Mouse (Mus musculus) hindlimb bud, embryonic 11.5 days (tissue): Measurements from ENCODE around the gene Hydin.

Experiments
- DNase-seq: peaks from one replicate; pipeline ENCODE4 v3.0.0-alpha.2; 2012; ENCODE audit warnings: low read depth, low spot score; ENCODE audit errors: extremely low spot score

The Hydin gene

GRCm38 (mm10) chr8:110629245-110630063 is 362.7 kb downstream of the Hydin start:
- DNase-seq: no peak

DNA sequence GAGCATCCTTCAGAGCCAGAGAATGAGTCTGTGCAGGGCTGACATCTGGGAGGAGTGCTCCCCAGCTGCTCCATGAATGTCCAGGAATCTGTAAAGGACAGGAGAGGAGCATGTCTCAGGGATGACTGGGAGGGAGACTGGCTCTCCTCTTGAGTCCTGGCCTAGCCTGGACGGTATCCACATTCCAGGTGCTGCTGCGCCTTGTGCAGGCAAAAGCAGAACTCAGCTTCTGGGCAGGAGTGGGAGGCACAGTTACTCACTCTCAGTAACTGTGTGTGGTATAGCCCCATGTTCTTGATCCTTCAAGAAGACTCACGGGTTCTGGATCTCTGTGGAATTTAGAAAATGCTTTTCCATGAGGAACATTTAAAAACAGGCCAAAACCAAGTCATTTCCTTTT is 363.3 kb downstream of the Hydin start:
- no peak for DNase-seq

GRCm38 (mm10) chr8:110630571-110631071 is 363.8 kb downstream of the Hydin start:
- DNase-seq: no peak

DNA sequence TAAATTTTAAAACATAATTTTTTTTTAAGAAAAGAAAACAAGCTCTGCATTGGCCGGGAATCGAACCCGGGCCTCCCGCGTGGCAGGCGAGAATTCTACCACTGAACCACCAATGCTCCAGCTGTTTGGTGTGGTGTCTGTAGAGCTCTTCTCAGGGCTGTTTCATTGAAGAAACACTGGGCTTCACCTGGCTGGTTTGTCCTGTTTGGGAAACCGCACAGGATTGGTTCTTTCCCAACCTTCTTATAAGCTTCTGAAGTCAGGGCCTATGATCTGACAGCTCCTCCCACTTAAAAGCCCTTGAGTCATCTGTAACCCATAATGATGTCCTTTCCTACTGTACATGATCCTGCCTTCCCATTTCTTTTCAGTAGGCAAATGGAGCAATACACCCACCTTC is 364.4 kb downstream of the Hydin start:
- no peak for DNase-seq

DNA sequence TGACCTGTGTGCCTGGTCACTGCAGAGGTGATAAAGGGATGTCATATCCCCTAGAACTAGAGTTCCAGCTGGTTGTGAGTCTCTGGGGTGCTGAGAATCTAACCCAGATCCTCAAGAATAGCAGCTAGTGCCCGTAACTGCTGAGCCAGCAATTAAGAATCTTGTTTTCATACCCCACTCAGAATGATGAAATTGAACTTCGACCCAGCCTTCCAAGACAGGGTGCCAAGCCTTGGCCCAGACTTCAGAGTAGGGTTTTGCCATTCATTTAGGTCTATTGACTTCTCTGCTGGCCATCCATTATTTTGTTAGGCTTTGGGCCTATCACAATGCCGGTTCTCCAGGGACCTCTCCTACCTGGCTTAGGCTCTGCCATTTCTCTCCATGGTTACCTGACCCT is 367.0 kb downstream of the Hydin start:
- DNase-seq: no peak

GRCm38 (mm10) chr8:110636182-110636581 is 369.4 kb downstream of the Hydin start:
- DNase-seq: no peak

GRCm38 (mm10) chr8:110642331-110642730 is 375.6 kb downstream of the Hydin start:
- no peak for DNase-seq

DNA sequence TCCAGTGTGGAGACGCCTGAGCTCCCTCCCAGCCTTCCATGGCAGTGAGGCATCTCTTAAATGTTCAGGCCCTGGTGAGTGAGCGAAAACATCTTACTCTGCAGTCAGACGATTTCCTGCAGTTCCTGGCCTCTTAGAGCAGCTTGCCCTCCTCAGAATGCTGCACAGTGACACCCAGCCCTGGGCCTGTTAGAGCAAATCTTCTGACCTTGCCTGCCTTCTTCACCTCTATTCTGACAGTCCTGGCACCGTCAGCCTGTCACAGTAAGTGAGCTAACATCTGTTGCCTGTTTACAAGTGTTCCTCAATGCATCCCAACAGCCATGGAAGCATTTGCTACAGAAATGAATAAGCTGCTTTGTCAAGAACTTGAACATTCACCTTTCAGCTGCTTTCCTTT is 376.4 kb downstream of the Hydin start:
- DNase-seq: no peak

DNA sequence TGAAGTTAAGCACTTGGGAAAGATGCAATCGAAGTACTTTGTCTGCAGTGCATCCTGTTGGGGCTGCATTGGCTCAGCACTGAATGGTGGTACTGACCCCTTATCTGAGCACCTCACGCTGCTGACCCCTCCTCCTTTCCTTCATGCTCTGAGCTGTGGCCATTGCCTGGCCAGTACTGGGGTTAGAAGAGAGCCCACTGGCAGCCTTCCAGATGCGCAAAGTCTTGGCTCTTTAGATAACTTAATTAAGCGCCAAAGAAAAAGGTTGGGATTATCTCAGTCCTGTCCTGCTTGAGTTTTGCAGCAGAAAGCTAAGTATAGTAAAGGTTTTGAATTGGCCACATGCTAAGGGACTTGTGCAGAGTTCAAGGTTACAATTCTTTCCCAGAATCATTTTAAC is 377.6 kb downstream of the Hydin start:
- no peak for DNase-seq

- no peak for DNase-seq
Measured at GRCm38 (mm10) chr8:110644901-110645300, 378.1 kb downstream of the Hydin start.

- no peak for DNase-seq
Measured at GRCm38 (mm10) chr8:110645340-110645739, 378.6 kb downstream of the Hydin start.

DNA sequence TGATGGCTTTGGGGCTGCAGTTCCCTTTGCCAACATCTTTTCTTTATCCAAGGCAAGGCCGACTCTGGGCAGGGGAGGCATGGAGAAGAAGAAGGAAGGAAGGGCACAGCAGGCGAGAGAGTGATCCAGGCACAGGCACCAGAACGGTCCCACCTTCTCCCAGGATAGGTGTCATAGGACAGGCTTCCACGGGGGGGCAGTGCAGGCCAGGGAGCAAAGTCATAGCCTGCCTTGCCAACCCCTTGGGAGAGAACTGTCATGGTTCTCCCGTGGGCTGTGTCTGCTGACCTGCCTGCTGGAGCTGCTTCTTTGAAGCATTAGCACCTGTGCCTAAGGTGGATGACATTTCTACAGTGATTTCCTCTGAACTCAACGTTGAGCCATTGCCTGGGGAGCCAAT is 379.3 kb downstream of the Hydin start:
- no peak for DNase-seq

DNA sequence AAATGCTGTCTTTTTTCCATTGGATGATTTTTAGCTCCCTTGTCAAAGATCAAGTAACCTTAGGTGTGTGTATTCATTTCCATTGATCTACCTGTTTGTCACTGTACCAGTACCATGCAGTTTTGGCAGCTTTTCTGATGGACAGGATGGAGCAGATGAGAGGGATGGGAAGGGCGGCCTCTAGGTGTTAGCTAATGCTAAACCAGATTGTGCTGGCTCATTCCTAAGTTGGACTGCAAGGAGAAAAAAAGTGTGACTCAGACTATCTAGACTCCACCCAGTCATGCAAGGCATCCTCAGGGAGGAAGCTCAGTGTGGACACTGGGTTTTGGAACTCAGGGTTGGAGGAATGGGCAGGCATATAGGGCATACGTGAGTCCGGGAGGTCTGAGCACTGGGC is 381.8 kb downstream of the Hydin start:
- no peak for DNase-seq

- DNase-seq: no peak
Measured at GRCm38 (mm10) chr8:110649286-110649685, 382.5 kb downstream of the Hydin start.

DNA sequence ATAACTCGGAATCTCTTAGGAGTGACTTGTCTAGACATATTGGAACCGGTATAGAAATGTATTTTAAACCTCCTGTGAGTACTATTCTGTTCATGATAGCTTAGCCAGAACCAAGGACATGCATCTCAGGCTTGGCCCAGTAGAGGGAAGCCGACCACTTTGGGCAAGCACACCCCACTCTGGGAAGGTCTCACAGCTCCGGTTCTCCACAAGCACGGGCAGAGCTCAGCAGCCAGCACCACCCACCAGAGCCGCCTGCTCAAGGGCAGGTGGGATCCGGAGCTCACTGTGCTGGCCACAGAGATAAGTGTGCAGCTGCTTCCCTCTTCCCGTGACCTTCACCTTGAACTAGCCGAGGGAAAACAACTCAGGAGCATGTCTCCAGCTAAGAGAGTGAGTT is 384.1 kb downstream of the Hydin start:
- no peak for DNase-seq

- no peak for DNase-seq
Measured at GRCm38 (mm10) chr8:110651847-110652246, 385.1 kb downstream of the Hydin start.

GRCm38 (mm10) chr8:110654075-110655060 is 387.6 kb downstream of the Hydin start:
- DNase-seq: no peak

- DNase-seq: no peak
Measured at GRCm38 (mm10) chr8:110655827-110656226, 389.1 kb downstream of the Hydin start.

GRCm38 (mm10) chr8:110657661-110658060 is 390.9 kb downstream of the Hydin start:
- DNase-seq: no peak
